Mouse (Mus musculus): ENCODE results near the gene Nudt16. TPM values are rescaled to one million over a fixed set of nuclear protein-coding genes. Genes with fewer than 3 reads are reported as not detected.

The Nudt16 gene
- total RNA-seq (2014; rRNA removed) (20.4 and 24.4 TPM in 2 replicates), polyA plus RNA-seq (2015; fragmentation: Nextera tagmentation; extraction: Ambion mirVana) (33.4 and 35.8 TPM in 2 replicates)

- peak within 1 kb of the TSS; percentile 71 for H3K4me2 ChIP-seq (ENCODE audit: low read depth, low read length, poor library complexity, severe bottlenecking)
- H3K4me1 ChIP-seq (ENCODE audit: insufficient read depth, low read length): 0 out of 2 replicates have a peak, but pooled peaks cover 5% of the 10 kb centered on the region
- no peaks in the 10 kb centered on the region for H3K9me3 ChIP-seq (ENCODE audit: low read length)
- no peaks in the 10 kb centered on the region for H3K27me3 ChIP-seq (ENCODE audit: insufficient read depth, low read length)
- peak; percentile 96 for ATAC-seq (ENCODE audit: low FRiP score)
- TF ChIP-seq CTCF (IDR thresholded peaks at IDR 0.05): no peak
- H3K27ac ChIP-seq (ENCODE audit: low read depth, low read length): peak within 1 kb of the TSS; percentile 91
- peak within 1 kb of the TSS; percentile 70 for H3K4me3 ChIP-seq (ENCODE audit: low read depth, low read length)
- under 1% methylated on average over 58 of the region's 60 CpGs for WGBS
- H3K36me3 ChIP-seq (ENCODE audit: insufficient read depth, low read length): no peaks in the 10 kb centered on the region
- peak within 1 kb of the TSS; percentile 77 for H3K9ac ChIP-seq (replicated peaks; ENCODE audit: low read length, poor library complexity, severe bottlenecking)
- peak; percentile 94 for DNase-seq (ENCODE audit: low spot score)
These were observed at the start of gene Nudt16 for GRCm38 (mm10) chr9:105131253-105132001. Gene Nudt16 (minus strand): TSS chr9:105131824.

GRCm38 (mm10) chr9:105144992-105145391 lies 13.4 kb upstream of the Nudt16 start, which contains the start of gene 1700080E11Rik:
Gene 1700080E11Rik (minus strand): TSS chr9:105145092.
- 76% methylated on average over 6 of the region's 6 CpGs for WGBS

GRCm38 (mm10) chr9:105139204-105139603 lies 7.6 kb upstream of the Nudt16 start:
- Histone ChIP-seq H3K27ac (ENCODE audit: low read depth, low read length) (no peak overlapping the region), H3K36me3 (ENCODE audit: insufficient read depth, low read length) (no peaks in the 10 kb centered on the region)
- WGBS: 86% methylated on average over 6 of the region's 6 CpGs

More at GRCm38 (mm10) chr9:105144992-105145391, 13.4 kb upstream of the Nudt16 start, which contains the start of gene 1700080E11Rik:
- H3K4me1 ChIP-seq (ENCODE audit: insufficient read depth, low read length): no peaks in the 10 kb centered on the region
- no peak within 1 kb of the TSS for H3K4me3 ChIP-seq (ENCODE audit: low read depth, low read length)
- no peaks in the 10 kb centered on the region for H3K27me3 ChIP-seq (ENCODE audit: insufficient read depth, low read length)
- H3K36me3 ChIP-seq (ENCODE audit: insufficient read depth, low read length): no peaks in the 10 kb centered on the region
- H3K4me2 ChIP-seq (ENCODE audit: low read depth, low read length, poor library complexity, severe bottlenecking): no peak within 1 kb of the TSS
- ATAC-seq (ENCODE audit: low FRiP score): no peak
- no peak for TF ChIP-seq CTCF (IDR thresholded peaks at IDR 0.05)
- no peak for DNase-seq (ENCODE audit: low spot score)
- H3K9me3 ChIP-seq (ENCODE audit: low read length): no peaks in the 10 kb centered on the region
- no peak within 1 kb of the TSS for H3K27ac ChIP-seq (ENCODE audit: low read depth, low read length)
- no peak within 1 kb of the TSS for H3K9ac ChIP-seq (replicated peaks; ENCODE audit: low read length, poor library complexity, severe bottlenecking)

GRCm38 (mm10) chr9:105136404-105136803 lies 4.8 kb upstream of the Nudt16 start:
- no peak for TF ChIP-seq CTCF (IDR thresholded peaks at IDR 0.05)
- 27% methylated on average over 1 of the region's 1 CpGs for WGBS
- DNase-seq (ENCODE audit: low spot score) (no peak), ATAC-seq (ENCODE audit: low FRiP score) (no peak)
- no peak overlapping the region for H3K4me3 ChIP-seq (ENCODE audit: low read depth, low read length)
- no peak overlapping the region for H3K4me2 ChIP-seq (ENCODE audit: low read depth, low read length, poor library complexity, severe bottlenecking)
- no peak overlapping the region for H3K27ac ChIP-seq (ENCODE audit: low read depth, low read length)
- H3K9me3 ChIP-seq (ENCODE audit: low read length): no peaks in the 10 kb centered on the region
- no peak overlapping the region for H3K9ac ChIP-seq (replicated peaks; ENCODE audit: low read length, poor library complexity, severe bottlenecking)
- H3K4me1 ChIP-seq (ENCODE audit: insufficient read depth, low read length): no peaks in the 10 kb centered on the region
- H3K27me3 ChIP-seq (ENCODE audit: insufficient read depth, low read length): no peaks in the 10 kb centered on the region
- H3K36me3 ChIP-seq (ENCODE audit: insufficient read depth, low read length): no peaks in the 10 kb centered on the region

More at GRCm38 (mm10) chr9:105139204-105139603, 7.6 kb upstream of the Nudt16 start:
- Histone ChIP-seq H3K9me3 (ENCODE audit: low read length) (no peaks in the 10 kb centered on the region), H3K9ac (replicated peaks; ENCODE audit: low read length, poor library complexity, severe bottlenecking) (no peak overlapping the region), H3K27me3 (ENCODE audit: insufficient read depth, low read length) (no peaks in the 10 kb centered on the region), H3K4me2 (ENCODE audit: low read depth, low read length, poor library complexity, severe bottlenecking) (no peak overlapping the region), H3K4me1 (ENCODE audit: insufficient read depth, low read length) (no peaks in the 10 kb centered on the region), H3K4me3 (ENCODE audit: low read depth, low read length) (no peak overlapping the region)
- no peak for TF ChIP-seq CTCF (IDR thresholded peaks at IDR 0.05)
- no peak for DNase-seq (ENCODE audit: low spot score)
- ATAC-seq (ENCODE audit: low FRiP score): no peak

GRCm38 (mm10) chr9:105134536-105134935 lies 2.9 kb upstream of the Nudt16 start:
- 0 out of 2 replicates have a peak, but pooled peaks cover 5% of the 10 kb centered on the region for H3K4me1 ChIP-seq (ENCODE audit: insufficient read depth, low read length)
- WGBS: 84% methylated on average over 5 of the region's 5 CpGs
- no peaks in the 10 kb centered on the region for H3K27me3 ChIP-seq (ENCODE audit: insufficient read depth, low read length)
- no peak overlapping the region for H3K4me3 ChIP-seq (ENCODE audit: low read depth, low read length)
- no peaks in the 10 kb centered on the region for H3K9me3 ChIP-seq (ENCODE audit: low read length)
- no peak overlapping the region for H3K4me2 ChIP-seq (ENCODE audit: low read depth, low read length, poor library complexity, severe bottlenecking)
- no peak overlapping the region for H3K9ac ChIP-seq (replicated peaks; ENCODE audit: low read length, poor library complexity, severe bottlenecking)
- no peak for TF ChIP-seq CTCF (IDR thresholded peaks at IDR 0.05)
- H3K27ac ChIP-seq (ENCODE audit: low read depth, low read length): no peak overlapping the region
- no peak for DNase-seq (ENCODE audit: low spot score)
- no peaks in the 10 kb centered on the region for H3K36me3 ChIP-seq (ENCODE audit: insufficient read depth, low read length)
- no peak for ATAC-seq (ENCODE audit: low FRiP score)

- peak overlapping the region; percentile 91 for H3K27ac ChIP-seq (ENCODE audit: low read depth, low read length)
- H3K4me1 ChIP-seq (ENCODE audit: insufficient read depth, low read length): 0 out of 2 replicates have a peak, but pooled peaks cover 5% of the 10 kb centered on the region
- DNase-seq (ENCODE audit: low spot score): peak; percentile 4
- peak overlapping the region; percentile 77; the same call in 1 of the 2 replicates for H3K9ac ChIP-seq (replicated peaks; ENCODE audit: low read length, poor library complexity, severe bottlenecking)
- H3K27me3 ChIP-seq (ENCODE audit: insufficient read depth, low read length): no peaks in the 10 kb centered on the region
- H3K36me3 ChIP-seq (ENCODE audit: insufficient read depth, low read length): no peaks in the 10 kb centered on the region
- peak; percentile 28; the same call in 1 of the 2 replicates for ATAC-seq (ENCODE audit: low FRiP score)
- 21% methylated on average over 5 of the region's 5 CpGs for WGBS
- no peak for TF ChIP-seq CTCF (IDR thresholded peaks at IDR 0.05)
- peak overlapping the region; percentile 70 for H3K4me3 ChIP-seq (ENCODE audit: low read depth, low read length)
- peak overlapping the region; percentile 71 for H3K4me2 ChIP-seq (ENCODE audit: low read depth, low read length, poor library complexity, severe bottlenecking)
- H3K9me3 ChIP-seq (ENCODE audit: low read length): no peaks in the 10 kb centered on the region
These were observed 361 bp upstream of the Nudt16 start for GRCm38 (mm10) chr9:105132002-105132367.

Measured in midbrain, postnatal 0 days (tissue).